Mouse (Mus musculus) embryonic fibroblast, embryonic 13.5 days (primary cell): ENCODE measurements around the gene Srsf1.

Experiments
- CTCF ChIP-seq: IDR thresholded peaks from 2 replicates; pipeline ENCODE4 v1.5.1; 2011; ENCODE audit warnings: mild to moderate bottlenecking, control low read depth, low read length, moderate library complexity, borderline replicate concordance; ENCODE audit not compliant: insufficient read depth
- POLR2A ChIP-seq: IDR thresholded peaks from 2 replicates; pipeline ENCODE4 v1.6.1; 2011; ENCODE audit warnings: low read depth, mild to moderate bottlenecking, control low read depth, low read length, moderate library complexity

DNA sequence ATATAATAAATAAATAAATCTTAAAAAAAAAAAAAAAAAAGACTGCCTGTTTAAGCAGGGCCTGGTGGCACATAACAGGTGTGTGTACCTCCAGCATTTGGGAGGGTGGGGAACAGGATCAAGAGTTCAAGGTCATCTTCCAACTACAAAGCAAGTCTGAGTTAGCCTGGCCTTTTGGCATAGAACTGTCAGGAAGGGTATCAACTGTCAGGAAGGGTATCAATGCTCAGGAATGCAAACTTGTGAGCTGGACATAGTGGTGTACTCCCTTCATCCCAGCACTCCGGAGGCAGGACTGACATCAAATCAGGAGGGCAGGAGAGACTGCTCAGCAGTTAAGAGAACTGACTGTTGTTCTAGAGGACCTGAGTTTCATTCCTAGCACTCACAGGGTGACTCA, 8.1 kb upstream of the Srsf1 start:
- no peak for TF ChIP-seq POLR2A
- no peak for TF ChIP-seq CTCF
